ENCODE assay signal across 12 mouse cellular contexts in the genomic region with DNA sequence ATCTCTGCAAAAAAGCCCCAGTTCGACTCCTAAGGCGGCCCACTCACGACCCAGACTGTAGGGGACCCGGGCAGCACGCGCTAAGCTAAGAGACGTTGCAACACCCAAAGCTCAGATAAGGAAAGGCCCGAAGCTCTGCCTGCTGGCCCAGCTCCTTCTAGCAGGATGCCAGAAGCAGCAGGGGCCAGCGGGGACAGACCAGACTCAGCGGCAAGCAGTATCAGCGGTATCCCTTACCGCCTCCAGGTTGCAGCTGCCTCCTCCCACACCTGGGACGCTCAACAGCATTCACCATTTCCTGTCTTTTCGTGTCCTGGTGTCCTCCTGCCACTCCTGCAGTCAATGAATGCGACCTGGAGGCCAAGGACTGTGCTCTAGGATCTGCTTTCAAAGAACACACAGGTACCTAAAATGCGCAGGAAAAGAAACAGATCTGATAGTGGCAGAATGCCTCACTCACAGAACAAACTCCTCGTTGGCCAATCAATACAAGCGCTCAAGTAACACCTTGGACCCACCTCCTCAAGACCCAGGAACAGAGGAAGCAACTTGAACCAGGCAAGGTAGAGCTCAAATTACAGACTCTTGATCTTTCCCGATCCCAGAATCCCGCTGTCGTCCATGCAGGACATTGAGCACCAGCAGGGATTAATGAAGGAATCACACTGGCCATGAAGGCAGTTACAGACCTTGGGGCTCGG. TPM values are rescaled to one million over a fixed set of nuclear protein-coding genes. Genes with fewer than 3 reads are reported as not detected.
DNase-seq lines count a peak whose midpoint lies in the region; ATAC-seq lines count a peak whose summit lies in the region.
"Had no signal": no experiment of that assay in that cellular context is flagged by ENCODE, and none has a peak within 500 bp of the region (broad histone marks: within the 10 kb centered on the region; RNA-seq: fewer than 3 reads in every experiment).

No protein-coding gene starts in this region.

- no peak for DNase-seq in kidney, postnatal 14 days
- DNase-seq in WW6 (ENCODE audit: low read depth, low spot score), result peak; percentile 48
- DNase-seq in forelimb bud, embryonic 11.5 days (ENCODE audit: low read depth, low spot score), result peak; percentile 49
- no peak for DNase-seq in ovary, postnatal 14 days (ENCODE audit: low spot score)
- no peak for DNase-seq in lung, adult 18-20 months

- 5% methylated on average over 22 of the region's 22 CpGs for WGBS in kidney, embryonic 14.5 days
- WGBS in liver, embryonic 15.5 days (ENCODE audit: insufficient replicate concordance), result 9% methylated on average over 22 of the region's 22 CpGs
- WGBS in midbrain, embryonic 15.5 days, result 17% methylated on average over 22 of the region's 22 CpGs

- H3K9me3 ChIP-seq in kidney, embryonic 14.5 days (ENCODE audit: control insufficient read depth, low read length), result no peaks in the 10 kb centered on the region
- no peaks in the 10 kb centered on the region for H3K9me3 ChIP-seq in liver, embryonic 15.5 days (replicated peaks)
- H3K9me3 ChIP-seq in midbrain, embryonic 15.5 days, result no peaks in the 10 kb centered on the region
- H3K9me3 ChIP-seq: neural tube, embryonic 15.5 days had no signal

- 0 out of 2 replicates have a peak overlapping the region, but pooled peaks have one; percentile 7 for H3K27ac ChIP-seq in kidney, embryonic 14.5 days (ENCODE audit: low read depth, low read length)
- H3K27ac ChIP-seq in liver, embryonic 15.5 days (replicated peaks), result no peak overlapping the region
- H3K27ac ChIP-seq in midbrain, embryonic 15.5 days, result no peak overlapping the region
- H3K27ac ChIP-seq: hindbrain, postnatal 0 days; left cerebral cortex, adult 2 months; midbrain, embryonic 10.5 days; neural tube, embryonic 15.5 days had no signal

- peak overlapping the region; percentile 16 for H3K4me3 ChIP-seq in kidney, embryonic 14.5 days (ENCODE audit: low read length)
- H3K4me3 ChIP-seq in liver, embryonic 15.5 days (replicated peaks), result no peak overlapping the region
- H3K4me3 ChIP-seq in midbrain, embryonic 15.5 days, result no peak overlapping the region
- H3K4me3 ChIP-seq: left cerebral cortex, adult 2 months; midbrain, embryonic 10.5 days; neural tube, embryonic 15.5 days had no signal

- no peaks in the 10 kb centered on the region for H3K4me1 ChIP-seq in kidney, embryonic 14.5 days (ENCODE audit: control insufficient read depth, insufficient read depth, low read length)
- H3K4me1 ChIP-seq in liver, embryonic 15.5 days (replicated peaks), result no peaks in the 10 kb centered on the region
- H3K4me1 ChIP-seq in midbrain, embryonic 15.5 days, result no peaks in the 10 kb centered on the region
- H3K4me1 ChIP-seq: midbrain, embryonic 10.5 days; neural tube, embryonic 15.5 days had no signal

- H3K4me2 ChIP-seq in kidney, embryonic 14.5 days (replicated peaks; ENCODE audit: low read depth, low read length), result peak overlapping the region; percentile 36
- peak overlapping the region; percentile 32 for H3K4me2 ChIP-seq in liver, embryonic 15.5 days
- H3K4me2 ChIP-seq in midbrain, embryonic 15.5 days, result no peak overlapping the region
- H3K4me2 ChIP-seq: neural tube, embryonic 15.5 days had no signal

- peaks cover 12% of the 10 kb centered on the region; the same call in 1 of the 2 replicates for H3K36me3 ChIP-seq in kidney, embryonic 14.5 days (ENCODE audit: control insufficient read depth, insufficient read depth, low read length)
- peaks cover 6% of the 10 kb centered on the region; the same call in 1 of the 2 replicates for H3K36me3 ChIP-seq in liver, embryonic 15.5 days (replicated peaks)
- peaks cover 12% of the 10 kb centered on the region for H3K36me3 ChIP-seq in midbrain, embryonic 15.5 days (replicated peaks)

- ATAC-seq in kidney, embryonic 14.5 days (ENCODE audit: low FRiP score, low TSS enrichment), result no peak
- ATAC-seq in liver, embryonic 15.5 days (ENCODE audit: insufficient read depth), result no peak
- no peak for ATAC-seq in midbrain, embryonic 15.5 days (replicated peaks)
- ATAC-seq: hindbrain, postnatal 0 days had no signal

- no peak overlapping the region for H3K9ac ChIP-seq in kidney, embryonic 14.5 days (ENCODE audit: low read depth, low read length)
- H3K9ac ChIP-seq in liver, embryonic 15.5 days, result no peak overlapping the region
- H3K9ac ChIP-seq in midbrain, embryonic 15.5 days, result no peak overlapping the region
- H3K9ac ChIP-seq: neural tube, embryonic 15.5 days had no signal

- H3K27me3 ChIP-seq in kidney, embryonic 14.5 days (ENCODE audit: control insufficient read depth, insufficient read depth, low read length), result peaks cover 4% of the 10 kb centered on the region; the same call in 1 of the 2 replicates
- peaks cover 22% of the 10 kb centered on the region for H3K27me3 ChIP-seq in liver, embryonic 15.5 days
- H3K27me3 ChIP-seq in midbrain, embryonic 15.5 days (replicated peaks), result no peaks in the 10 kb centered on the region; the same call in 1 of the 2 replicates

RNA-seq across cellular contexts. Expression of gene Zfp870, which starts 13.8 kb away (rescaled TPM):
- 5.8 and 8.9 TPM in 2 replicates for polyA plus RNA-seq in kidney, embryonic 14.5 days (2014; fragmentation: Nextera tagmentation; extraction: Ambion mirVana)
- 1.6 TPM in 2 replicates for polyA plus RNA-seq in liver, embryonic 15.5 days (2015; fragmentation: Nextera tagmentation; extraction: Ambion mirVana)
- 7.4 and 7.9 TPM in 2 replicates for polyA plus RNA-seq in midbrain, embryonic 15.5 days (2015; fragmentation: Nextera tagmentation; extraction: Ambion mirVana)

RNA-seq across cellular contexts. Expression of gene Cyp4f14, which starts 39.5 kb away (rescaled TPM):
- 0.09 TPM in 1 of 2 replicates, not detected in the other for polyA plus RNA-seq in kidney, embryonic 14.5 days (2014; fragmentation: Nextera tagmentation; extraction: Ambion mirVana)
- polyA plus RNA-seq in liver, embryonic 15.5 days (2015; fragmentation: Nextera tagmentation; extraction: Ambion mirVana), result not detected in 2 replicates
- polyA plus RNA-seq in midbrain, embryonic 15.5 days (2015; fragmentation: Nextera tagmentation; extraction: Ambion mirVana), result 0.10 and 0.18 TPM in 2 replicates
- polyA plus RNA-seq: midbrain, embryonic 10.5 days had no signal

RNA-seq across cellular contexts. Expression of gene Zfp799, which starts 47.6 kb away (rescaled TPM):
- polyA plus RNA-seq in kidney, embryonic 14.5 days (2014; fragmentation: Nextera tagmentation; extraction: Ambion mirVana), result 19.1 and 24.8 TPM in 2 replicates
- polyA plus RNA-seq in liver, embryonic 15.5 days (2015; fragmentation: Nextera tagmentation; extraction: Ambion mirVana), result 1.2 and 1.7 TPM in 2 replicates
- polyA plus RNA-seq in midbrain, embryonic 15.5 days (2015; fragmentation: Nextera tagmentation; extraction: Ambion mirVana), result 19.2 and 22.2 TPM in 2 replicates

Comparison
In these comparisons a context has a peak if more than half of its experiments do, and no peak if none do; other contexts are left out.
1. DNase-seq: peak in WW6 (single experiment) and forelimb bud, embryonic 11.5 days (single experiment); none in kidney, postnatal 14 days (single experiment), ovary, postnatal 14 days (single experiment) and lung, adult 18-20 months (0 of 2).